Mouse (Mus musculus) stomach, embryonic 16.5 days (tissue): ENCODE data around the gene Ruvbl1. TPM values are rescaled to one million over a fixed set of nuclear protein-coding genes. Genes with fewer than 3 reads are reported as not detected.

Experiments
- ATAC-seq: fragments of 200-750 bp; cut with Nextera tagmentation; 2 replicates; pipeline ENCODE4 v1.8.0; 2017; ENCODE audit warnings: moderate number of reproducible peaks, moderate TSS enrichment; ENCODE audit not compliant: insufficient read depth, low FRiP score
- H3K27ac ChIP-seq: fragments of 300-500 bp; sonication (generic); 2 replicates; pipeline ENCODE4 v1.5.1; 2014; ENCODE audit warnings: low read length
- H3K27me3 ChIP-seq: fragments of 300-500 bp; sonication (generic); 2 replicates; pipeline ENCODE4 v1.6.1; 2014; ENCODE audit warnings: low read length, control low read depth, mixed read lengths; ENCODE audit not compliant: control insufficient read depth, insufficient read depth
- H3K36me3 ChIP-seq: fragments of 300-500 bp; sonication (generic); 2 replicates; pipeline ENCODE4 v1.6.1; 2014; ENCODE audit warnings: low read length; ENCODE audit not compliant: control insufficient read depth, insufficient read depth
- H3K4me1 ChIP-seq: fragments of 300-500 bp; sonication (generic); 2 replicates; pipeline ENCODE4 v1.6.1; 2014; ENCODE audit warnings: low read length, control low read depth, mixed read lengths; ENCODE audit not compliant: control insufficient read depth, insufficient read depth
- H3K4me2 ChIP-seq: fragments of 300-500 bp; sonication (generic); 2 replicates; pipeline ENCODE4 v1.6.1; 2014; ENCODE audit warnings: low read depth, low read length, mixed read lengths
- H3K4me3 ChIP-seq: fragments of 300-500 bp; sonication (generic); replicated peaks from 2 replicates; pipeline ENCODE4 v1.5.1; 2014; ENCODE audit warnings: mild to moderate bottlenecking, low read length
- H3K9ac ChIP-seq: fragments of 300-500 bp; sonication (generic); 2 replicates; pipeline ENCODE4 v1.6.1; 2014; ENCODE audit warnings: low read length
- H3K9me3 ChIP-seq: fragments of 300-500 bp; sonication (generic); replicated peaks from 2 replicates; pipeline ENCODE4 v1.6.1; 2016; ENCODE audit warnings: low read length, control low read depth; ENCODE audit not compliant: control insufficient read depth
- WGBS: fragments of 180-500 bp; shearing (Covaris S2); extraction: QIAGEN DNeasy Blood & Tissue Kit; methylation state at CpG from one replicate; pipeline ENCODE4 v1.1.7; 2014; 5-methylcytosine and 5-hydroxymethylcytosine counted together
- polyA plus RNA-seq: library from polyadenylated mRNA; unstranded; fragments of >200 nt; fragmentation: Nextera tagmentation; extraction: Ambion mirVana; gene quantifications from 2 replicates; pipeline ENCODE4 v1.2.1, GENCODE M21; 2015

Ruvbl1 gene
- polyA plus RNA-seq = 97.9 and 106 TPM in 2 replicates

GRCm38 (mm10) chr6:88465181-88465920 is at the start of gene Ruvbl1:
Ruvbl1 (plus strand) TSS chr6:88465409.
- WGBS = under 1% methylated on average over 37 of the region's 42 CpGs
- peak within 1 kb of the TSS; percentile 78 for H3K4me2 ChIP-seq
- peaks cover 10% of the 10 kb centered on the region for H3K4me1 ChIP-seq
- no peak within 1 kb of the TSS for H3K27ac ChIP-seq
- H3K36me3 ChIP-seq = peaks cover 5% of the 10 kb centered on the region; the same call in 1 of the 2 replicates
- peak within 1 kb of the TSS; percentile 77 for H3K9ac ChIP-seq
- H3K9me3 ChIP-seq = no peaks in the 10 kb centered on the region
- no peaks in the 10 kb centered on the region for H3K27me3 ChIP-seq
- ATAC-seq = peak; percentile 99
- peak within 1 kb of the TSS; percentile 66 for H3K4me3 ChIP-seq

GRCm38 (mm10) chr6:88416130-88416758 is 49.0 kb upstream of the Ruvbl1 start:
- H3K9me3 ChIP-seq = no peaks in the 10 kb centered on the region
- no peaks in the 10 kb centered on the region for H3K4me1 ChIP-seq
- H3K27me3 ChIP-seq = no peaks in the 10 kb centered on the region
- H3K36me3 ChIP-seq = no peaks in the 10 kb centered on the region
- H3K9ac ChIP-seq = no peak overlapping the region
- WGBS = 68% methylated on average over 7 of the region's 7 CpGs
- H3K27ac ChIP-seq = no peak overlapping the region
- ATAC-seq = no peak
- H3K4me3 ChIP-seq = no peak overlapping the region
- H3K4me2 ChIP-seq = no peak overlapping the region

- Histone ChIP-seq H3K4me1 (peaks cover 13% of the 10 kb centered on the region), H3K4me3 (no peak overlapping the region), H3K36me3 (no peaks in the 10 kb centered on the region), H3K27ac (no peak overlapping the region), H3K9me3 (no peaks in the 10 kb centered on the region), H3K9ac (no peak overlapping the region), H3K4me2 (no peak overlapping the region), H3K27me3 (no peaks in the 10 kb centered on the region)
- ATAC-seq = peak; percentile 57; the same call in 1 of the 2 replicates
- WGBS = 16% methylated on average over 4 of the region's 4 CpGs
Measured at GRCm38 (mm10) chr6:88431202-88431601, 34.0 kb upstream of the Ruvbl1 start.

GRCm38 (mm10) chr6:88435609-88436008 is 29.6 kb upstream of the Ruvbl1 start:
- Histone ChIP-seq H3K4me1 (0 out of 2 replicates have a peak, but pooled peaks cover 3% of the 10 kb centered on the region), H3K4me2 (no peak overlapping the region), H3K4me3 (no peak overlapping the region), H3K9me3 (no peaks in the 10 kb centered on the region), H3K27ac (no peak overlapping the region), H3K27me3 (no peaks in the 10 kb centered on the region), H3K36me3 (no peaks in the 10 kb centered on the region), H3K9ac (no peak overlapping the region)
- no peak for ATAC-seq
- 87% methylated on average over 7 of the region's 7 CpGs for WGBS

- Histone ChIP-seq H3K9me3 (no peaks in the 10 kb centered on the region), H3K4me2 (no peak overlapping the region), H3K27ac (no peak overlapping the region), H3K36me3 (no peaks in the 10 kb centered on the region), H3K4me1 (no peaks in the 10 kb centered on the region; the same call in 1 of the 2 replicates), H3K4me3 (no peak overlapping the region), H3K9ac (no peak overlapping the region), H3K27me3 (no peaks in the 10 kb centered on the region)
- 65% methylated on average over 4 of the region's 4 CpGs for WGBS
- no peak for ATAC-seq
Measured at GRCm38 (mm10) chr6:88439056-88439455, 26.2 kb upstream of the Ruvbl1 start.

GRCm38 (mm10) chr6:88442551-88442950 is 22.7 kb upstream of the Ruvbl1 start:
- no peak for ATAC-seq
- 71% methylated on average over 3 of the region's 3 CpGs for whole genome bisulfite sequencing
- H3K4me1 ChIP-seq = no peaks in the 10 kb centered on the region; the same call in 1 of the 2 replicates
- H3K27ac ChIP-seq = no peak overlapping the region
- H3K9ac ChIP-seq = no peak overlapping the region
- H3K4me2 ChIP-seq = no peak overlapping the region
- no peaks in the 10 kb centered on the region for H3K27me3 ChIP-seq
- no peaks in the 10 kb centered on the region for H3K36me3 ChIP-seq
- no peaks in the 10 kb centered on the region for H3K9me3 ChIP-seq
- H3K4me3 ChIP-seq = no peak overlapping the region

- no peak for ATAC-seq
- H3K27me3 ChIP-seq = no peaks in the 10 kb centered on the region
- 73% methylated on average over 3 of the region's 3 CpGs for WGBS
- no peaks in the 10 kb centered on the region for H3K9me3 ChIP-seq
- no peak overlapping the region for H3K27ac ChIP-seq
- H3K4me2 ChIP-seq = no peak overlapping the region
- H3K4me3 ChIP-seq = no peak overlapping the region
- no peaks in the 10 kb centered on the region for H3K36me3 ChIP-seq
- H3K9ac ChIP-seq = no peak overlapping the region
- no peaks in the 10 kb centered on the region; the same call in 1 of the 2 replicates for H3K4me1 ChIP-seq
Measured at GRCm38 (mm10) chr6:88443446-88443845, 21.8 kb upstream of the Ruvbl1 start.

- no peaks in the 10 kb centered on the region for H3K27me3 ChIP-seq
- H3K36me3 ChIP-seq = no peaks in the 10 kb centered on the region
- no peak overlapping the region for H3K27ac ChIP-seq
- H3K9me3 ChIP-seq = no peaks in the 10 kb centered on the region
- H3K4me1 ChIP-seq = no peaks in the 10 kb centered on the region; the same call in 1 of the 2 replicates
- no peak overlapping the region for H3K9ac ChIP-seq
- no peak for ATAC-seq
- no peak overlapping the region for H3K4me2 ChIP-seq
- no peak overlapping the region for H3K4me3 ChIP-seq
- WGBS = 54% methylated on average over 7 of the region's 7 CpGs
Measured at GRCm38 (mm10) chr6:88444076-88444750, 21.0 kb upstream of the Ruvbl1 start.

- WGBS = 10% methylated on average over 5 of the region's 5 CpGs
- no peaks in the 10 kb centered on the region for H3K27me3 ChIP-seq
- no peak overlapping the region for H3K27ac ChIP-seq
Measured at GRCm38 (mm10) chr6:88445661-88446060, 19.5 kb upstream of the Ruvbl1 start.

More at GRCm38 (mm10) chr6:88445661-88446060, 19.5 kb upstream of the Ruvbl1 start:
- H3K9me3 ChIP-seq = no peaks in the 10 kb centered on the region
- no peaks in the 10 kb centered on the region; the same call in 1 of the 2 replicates for H3K4me1 ChIP-seq
- peak overlapping the region; percentile 71 for H3K4me2 ChIP-seq
- ATAC-seq = no peak
- H3K36me3 ChIP-seq = no peaks in the 10 kb centered on the region
- H3K4me3 ChIP-seq = peak overlapping the region; percentile 78
- H3K9ac ChIP-seq = peak overlapping the region; percentile 86
